Mouse (Mus musculus) CD4-positive, CD25-positive, alpha-beta regulatory T cell, adult 2 months (primary cell): Measurements from ENCODE around the gene Nup35.

Experiments used
- DNase-seq: peaks from one replicate; pipeline ENCODE4 v3.0.0-alpha.2; 2012; ENCODE audit warnings: low read depth, low spot score

Gene Nup35

GRCm38 (mm10) chr2:80638364-80639241, 21.6 kb downstream of the Nup35 start:
- DNase-seq: peak; percentile 93

GRCm38 (mm10) chr2:80639398-80639797, 22.4 kb downstream of the Nup35 start:
- DNase-seq: no peak

- no peak for DNase-seq
These were observed 22.8 kb downstream of the Nup35 start for GRCm38 (mm10) chr2:80639864-80640263.

GRCm38 (mm10) chr2:80661414-80661813, 44.4 kb downstream of the Nup35 start:
- peak; percentile 15 for DNase-seq

GRCm38 (mm10) chr2:80662682-80663081, 45.6 kb downstream of the Nup35 start:
- DNase-seq: no peak

- DNase-seq: no peak
These were observed 50.4 kb downstream of the Nup35 start for GRCm38 (mm10) chr2:80667396-80667964.

GRCm38 (mm10) chr2:80669868-80670666, 53.0 kb downstream of the Nup35 start:
- peak; percentile 33 for DNase-seq

- DNase-seq: no peak
These were observed 61.8 kb downstream of the Nup35 start for GRCm38 (mm10) chr2:80678803-80679202.

- DNase-seq: peak; percentile 4
These were observed 66.7 kb downstream of the Nup35 start for GRCm38 (mm10) chr2:80683727-80684239.

GRCm38 (mm10) chr2:80684396-80685071, 67.5 kb downstream of the Nup35 start:
- DNase-seq: peak; percentile 56

GRCm38 (mm10) chr2:80688261-80688660, 71.2 kb downstream of the Nup35 start:
- DNase-seq: no peak

GRCm38 (mm10) chr2:80707429-80707828, 90.4 kb downstream of the Nup35 start:
- DNase-seq: peak; percentile 32
